Mouse (Mus musculus) B cell, adult 67 days (primary cell): ENCODE results near the gene Btbd35f5. TPM values are rescaled to one million over a fixed set of nuclear protein-coding genes. Genes with fewer than 3 reads are reported as not detected.

Experiments used
- total RNA-seq, 2 experiments: library from RNA; stranded (reverse); gene quantifications; 4 replicates each; pipeline ENCODE4 v1.2.4; 2023

The Btbd35f5 gene
- total RNA-seq = not detected

DNA sequence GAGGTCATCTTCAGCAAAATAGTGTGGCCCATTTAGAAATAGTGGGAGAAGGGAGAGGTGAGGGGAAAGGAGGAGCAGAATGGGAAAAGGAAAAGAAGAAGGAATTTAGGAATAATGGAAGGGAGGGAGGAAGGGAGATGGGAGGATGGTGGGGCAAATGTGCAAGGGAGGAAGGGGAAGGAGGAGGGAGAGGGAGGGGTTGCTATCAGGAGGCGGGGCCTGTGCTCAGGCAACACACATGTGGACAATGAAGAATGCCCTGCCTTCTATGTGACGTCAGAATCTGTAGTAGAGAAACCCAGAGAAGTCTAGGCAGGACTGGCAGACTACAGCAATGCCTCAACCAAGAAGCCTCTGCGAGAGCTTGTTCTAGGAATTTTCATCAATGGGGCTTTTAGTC, at the start of gene Btbd35f5:
Gene Btbd35f5 (plus strand): TSS at position 301 of the 400 bp plus-strand sequence.

GRCm38 (mm10) chrX:32941468-32941867, 32.2 kb upstream of the Btbd35f5 start, which contains the start of gene Gm21789:
Gene Gm21789, plus strand, starts transcription at chrX:32941768.

Other genes starting within 250 kb of the Btbd35f5 start
- not detected for gene Btbd35f21, start 247.8 kb upstream of the Btbd35f5 start, total RNA-seq
- not detected for gene Btbd35f30, start 79.3 kb upstream of the Btbd35f5 start, total RNA-seq
- gene Gm21789, start 32.1 kb upstream of the Btbd35f5 start, total RNA-seq = not detected